Mouse (Mus musculus) hindbrain, embryonic 14.5 days (tissue): Measurements from ENCODE around the gene Uvrag. TPM values are rescaled to one million over a fixed set of nuclear protein-coding genes. Genes with fewer than 3 reads are reported as not detected.

Source experiments
- ATAC-seq: fragments of 200-750 bp; cut with Nextera tagmentation; 2 replicates; pipeline ENCODE4 v1.8.0; 2017; ENCODE audit warnings: moderate number of reproducible peaks, mild to moderate bottlenecking, moderate TSS enrichment, moderate library complexity; ENCODE audit not compliant: low FRiP score
- DNase-seq: peaks from one replicate; pipeline ENCODE4 v3.0.0-alpha.2; 2015; ENCODE audit warnings: low spot score
- H3K27ac ChIP-seq: fragments of 300-500 bp; sonication (generic); 2 replicates; pipeline ENCODE4 v1.5.1; 2014; ENCODE audit warnings: mild to moderate bottlenecking, moderate library complexity
- H3K27me3 ChIP-seq: fragments of 300-500 bp; sonication (generic); 2 replicates; pipeline ENCODE4 v1.6.1; 2014; ENCODE audit warnings: mild to moderate bottlenecking, low read length, mixed read lengths; ENCODE audit not compliant: control insufficient read depth, insufficient read depth
- H3K36me3 ChIP-seq: fragments of 300-500 bp; sonication (generic); replicated peaks from 2 replicates; pipeline ENCODE4 v1.6.1; 2014; ENCODE audit not compliant: control insufficient read depth, insufficient read depth
- H3K4me1 ChIP-seq: fragments of 300-500 bp; sonication (generic); replicated peaks from 2 replicates; pipeline ENCODE4 v1.6.1; 2014; ENCODE audit warnings: antibody characterized with exemption, low read length, mixed read lengths; ENCODE audit not compliant: control insufficient read depth, insufficient read depth
- H3K4me2 ChIP-seq: fragments of 300-500 bp; sonication (generic); replicated peaks from 2 replicates; pipeline ENCODE4 v1.6.1; 2014; ENCODE audit warnings: mild to moderate bottlenecking, moderate library complexity
- H3K4me3 ChIP-seq: fragments of 300-500 bp; sonication (generic); replicated peaks from 2 replicates; pipeline ENCODE4 v1.5.1; 2014; ENCODE audit warnings: mild to moderate bottlenecking, low read length
- H3K9ac ChIP-seq: fragments of 300-500 bp; sonication (generic); 2 replicates; pipeline ENCODE4 v1.6.1; 2014
- H3K9me3 ChIP-seq: fragments of 300-500 bp; sonication (generic); 2 replicates; pipeline ENCODE4 v1.6.1; 2016; ENCODE audit warnings: low read length; ENCODE audit not compliant: control insufficient read depth
- WGBS: fragments of 180-500 bp; shearing (Covaris S2); extraction: QIAGEN DNeasy Blood & Tissue Kit; methylation state at CpG from one replicate; pipeline ENCODE4 v1.1.7; 2014; 5-methylcytosine and 5-hydroxymethylcytosine counted together
- polyA plus RNA-seq: library from polyadenylated mRNA; unstranded; fragments of >200 nt; fragmentation: Nextera tagmentation; extraction: Ambion mirVana; gene quantifications from 2 replicates; pipeline ENCODE4 v1.2.1, GENCODE M21; 2014

The Uvrag gene
- polyA plus RNA-seq, 1 experiment from 2014 or later: 18.0 TPM

GRCm38 (mm10) chr7:98871882-98872281 lies 269.1 kb downstream of the Uvrag start:
- WGBS: 78% methylated on average over 12 of the region's 12 CpGs
- no peak for ATAC-seq
- H3K27me3 ChIP-seq: no peaks in the 10 kb centered on the region
- peaks cover 17% of the 10 kb centered on the region; the same call in 1 of the 2 replicates for H3K4me1 ChIP-seq
- H3K9ac ChIP-seq: no peak overlapping the region
- no peak for DNase-seq
- H3K36me3 ChIP-seq: no peaks in the 10 kb centered on the region
- H3K27ac ChIP-seq: no peak overlapping the region
- no peak overlapping the region for H3K4me2 ChIP-seq
- H3K4me3 ChIP-seq: no peak overlapping the region
- no peaks in the 10 kb centered on the region for H3K9me3 ChIP-seq

GRCm38 (mm10) chr7:98870791-98871190 lies 270.1 kb downstream of the Uvrag start:
- ATAC-seq: no peak
- Histone ChIP-seq H3K9ac (no peak overlapping the region), H3K36me3 (no peaks in the 10 kb centered on the region), H3K27ac (no peak overlapping the region), H3K4me1 (peaks cover 13% of the 10 kb centered on the region; the same call in 1 of the 2 replicates), H3K4me2 (no peak overlapping the region), H3K27me3 (no peaks in the 10 kb centered on the region), H3K9me3 (no peaks in the 10 kb centered on the region), H3K4me3 (no peak overlapping the region)
- DNase-seq: no peak
- WGBS: 27% methylated on average over 12 of the region's 12 CpGs

- Histone ChIP-seq H3K27me3 (no peaks in the 10 kb centered on the region), H3K4me3 (no peak overlapping the region), H3K4me1 (peaks cover 13% of the 10 kb centered on the region; the same call in 1 of the 2 replicates), H3K27ac (no peak overlapping the region), H3K9ac (no peak overlapping the region), H3K36me3 (no peaks in the 10 kb centered on the region), H3K9me3 (no peaks in the 10 kb centered on the region), H3K4me2 (no peak overlapping the region)
- ATAC-seq (no peak), DNase-seq (no peak)
- WGBS: 60% methylated on average over 3 of the region's 3 CpGs
These were observed 271.9 kb downstream of the Uvrag start for GRCm38 (mm10) chr7:98869070-98869469.

GRCm38 (mm10) chr7:98867794-98868150 lies 273.2 kb downstream of the Uvrag start:
- Histone ChIP-seq H3K36me3 (no peaks in the 10 kb centered on the region), H3K4me2 (no peak overlapping the region), H3K27ac (no peak overlapping the region), H3K4me1 (peaks cover 13% of the 10 kb centered on the region; the same call in 1 of the 2 replicates), H3K9me3 (no peaks in the 10 kb centered on the region), H3K27me3 (no peaks in the 10 kb centered on the region), H3K4me3 (no peak overlapping the region), H3K9ac (no peak overlapping the region)
- ATAC-seq (no peak), DNase-seq (no peak)
- 75% methylated on average over 2 of the region's 2 CpGs for WGBS

- no peaks in the 10 kb centered on the region for H3K27me3 ChIP-seq
- no peak overlapping the region for H3K4me3 ChIP-seq
- H3K36me3 ChIP-seq: no peaks in the 10 kb centered on the region
- no peak overlapping the region for H3K27ac ChIP-seq
- no peaks in the 10 kb centered on the region for H3K9me3 ChIP-seq
- DNase-seq (no peak), ATAC-seq (no peak)
- H3K4me1 ChIP-seq: peaks cover 13% of the 10 kb centered on the region; the same call in 1 of the 2 replicates
- no peak overlapping the region for H3K9ac ChIP-seq
- whole genome bisulfite sequencing: 32% methylated on average over 12 of the region's 12 CpGs
- H3K4me2 ChIP-seq: no peak overlapping the region
These were observed 273.7 kb downstream of the Uvrag start for GRCm38 (mm10) chr7:98867053-98867793.

- 42% methylated on average over 9 of the region's 9 CpGs for WGBS
- Histone ChIP-seq H3K4me1 (peaks cover 9% of the 10 kb centered on the region; the same call in 1 of the 2 replicates), H3K27me3 (no peaks in the 10 kb centered on the region), H3K4me3 (no peak overlapping the region), H3K27ac (no peak overlapping the region), H3K9ac (no peak overlapping the region), H3K36me3 (no peaks in the 10 kb centered on the region), H3K9me3 (no peaks in the 10 kb centered on the region), H3K4me2 (no peak overlapping the region)
- ATAC-seq: no peak
- no peak for DNase-seq
These were observed 276.8 kb downstream of the Uvrag start for GRCm38 (mm10) chr7:98863969-98864718.

- 79% methylated on average over 5 of the region's 5 CpGs for WGBS
- Histone ChIP-seq H3K9me3 (no peaks in the 10 kb centered on the region), H3K4me1 (peaks cover 9% of the 10 kb centered on the region; the same call in 1 of the 2 replicates), H3K27me3 (no peaks in the 10 kb centered on the region), H3K36me3 (no peaks in the 10 kb centered on the region), H3K27ac (no peak overlapping the region), H3K9ac (no peak overlapping the region), H3K4me2 (no peak overlapping the region), H3K4me3 (no peak overlapping the region)
- ATAC-seq: no peak
- DNase-seq: no peak
These were observed 277.9 kb downstream of the Uvrag start for GRCm38 (mm10) chr7:98862994-98863393.

GRCm38 (mm10) chr7:98861002-98861401 lies 279.9 kb downstream of the Uvrag start:
- no peak overlapping the region for H3K9ac ChIP-seq
- H3K27ac ChIP-seq: no peak overlapping the region
- no peaks in the 10 kb centered on the region for H3K9me3 ChIP-seq
- WGBS: 38% methylated on average over 2 of the region's 2 CpGs
- no peaks in the 10 kb centered on the region for H3K36me3 ChIP-seq
- no peaks in the 10 kb centered on the region for H3K27me3 ChIP-seq
- H3K4me2 ChIP-seq: no peak overlapping the region
- ATAC-seq (no peak), DNase-seq (no peak)
- no peaks in the 10 kb centered on the region for H3K4me1 ChIP-seq
- no peak overlapping the region for H3K4me3 ChIP-seq

- no peak for DNase-seq
- Histone ChIP-seq H3K4me1 (no peaks in the 10 kb centered on the region), H3K4me2 (no peak overlapping the region)
These were observed 283.8 kb downstream of the Uvrag start for GRCm38 (mm10) chr7:98857094-98857493.

More at GRCm38 (mm10) chr7:98857094-98857493, 283.8 kb downstream of the Uvrag start:
- Histone ChIP-seq H3K36me3 (no peaks in the 10 kb centered on the region), H3K4me3 (no peak overlapping the region), H3K27ac (no peak overlapping the region), H3K9me3 (no peaks in the 10 kb centered on the region), H3K9ac (no peak overlapping the region), H3K27me3 (no peaks in the 10 kb centered on the region)
- ATAC-seq: no peak
- 75% methylated on average over 3 of the region's 3 CpGs for WGBS
